Mouse (Mus musculus) neural tube, embryonic 14.5 days (tissue): ENCODE results near the gene Rela. TPM values are rescaled to one million over a fixed set of nuclear protein-coding genes. Genes with fewer than 3 reads are reported as not detected.

Experiments used
- ATAC-seq: fragments of 200-750 bp; cut with Nextera tagmentation; 2 replicates; pipeline ENCODE4 v1.8.0; 2017; ENCODE audit warnings: low read depth, mild to moderate bottlenecking, moderate TSS enrichment, moderate library complexity
- H3K27ac ChIP-seq: fragments of 300-500 bp; sonication (generic); 2 replicates; pipeline ENCODE4 v1.5.1; 2014; ENCODE audit warnings: low read depth, mild to moderate bottlenecking, control low read depth, low read length, moderate library complexity, mixed read lengths
- H3K27me3 ChIP-seq: fragments of 300-500 bp; sonication (generic); 2 replicates; pipeline ENCODE4 v1.6.1; 2014; ENCODE audit warnings: low read length; ENCODE audit not compliant: control insufficient read depth, insufficient read depth
- H3K36me3 ChIP-seq: fragments of 300-500 bp; sonication (generic); 2 replicates; pipeline ENCODE4 v1.6.1; 2014; ENCODE audit warnings: low read length, mixed read lengths; ENCODE audit not compliant: control insufficient read depth, insufficient read depth
- H3K4me1 ChIP-seq: fragments of 300-500 bp; sonication (generic); 2 replicates; pipeline ENCODE4 v1.6.1; 2014; ENCODE audit warnings: low read length; ENCODE audit not compliant: control insufficient read depth, insufficient read depth
- H3K4me2 ChIP-seq: fragments of 300-500 bp; sonication (generic); 2 replicates; pipeline ENCODE4 v1.6.1; 2014; ENCODE audit warnings: mild to moderate bottlenecking, low read depth, low read length, control low read depth
- H3K4me3 ChIP-seq: fragments of 300-500 bp; sonication (generic); 2 replicates; pipeline ENCODE4 v1.5.1; 2014; ENCODE audit warnings: low read depth, low read length, control low read depth, mixed read lengths
- H3K9ac ChIP-seq: fragments of 300-500 bp; sonication (generic); replicated peaks from 2 replicates; pipeline ENCODE4 v1.6.1; 2014; ENCODE audit warnings: low read depth, mild to moderate bottlenecking, control low read depth, low read length, mixed read lengths
- H3K9me3 ChIP-seq: fragments of 300-500 bp; sonication (generic); 2 replicates; pipeline ENCODE4 v1.6.1; 2016; ENCODE audit warnings: low read length; ENCODE audit not compliant: control insufficient read depth
- WGBS: fragments of 180-500 bp; shearing (Covaris S2); extraction: QIAGEN DNeasy Blood & Tissue Kit; methylation state at CpG from one replicate; pipeline ENCODE4 v1.1.7; 2014; 5-methylcytosine and 5-hydroxymethylcytosine counted together
- microRNA-seq: library from miRNA; unstranded; fragments of <30 nt; microRNA quantifications from one replicate; pipeline ENCODE4, GENCODE M21; 2016
- polyA plus RNA-seq: library from polyadenylated mRNA; unstranded; fragments of >200 nt; fragmentation: Nextera tagmentation; extraction: Ambion mirVana; gene quantifications from 2 replicates; pipeline ENCODE4 v1.2.1, GENCODE M21; 2014

Gene Rela
- polyA plus RNA-seq, 1 experiment from 2014 or later = 26.9 TPM

DNA sequence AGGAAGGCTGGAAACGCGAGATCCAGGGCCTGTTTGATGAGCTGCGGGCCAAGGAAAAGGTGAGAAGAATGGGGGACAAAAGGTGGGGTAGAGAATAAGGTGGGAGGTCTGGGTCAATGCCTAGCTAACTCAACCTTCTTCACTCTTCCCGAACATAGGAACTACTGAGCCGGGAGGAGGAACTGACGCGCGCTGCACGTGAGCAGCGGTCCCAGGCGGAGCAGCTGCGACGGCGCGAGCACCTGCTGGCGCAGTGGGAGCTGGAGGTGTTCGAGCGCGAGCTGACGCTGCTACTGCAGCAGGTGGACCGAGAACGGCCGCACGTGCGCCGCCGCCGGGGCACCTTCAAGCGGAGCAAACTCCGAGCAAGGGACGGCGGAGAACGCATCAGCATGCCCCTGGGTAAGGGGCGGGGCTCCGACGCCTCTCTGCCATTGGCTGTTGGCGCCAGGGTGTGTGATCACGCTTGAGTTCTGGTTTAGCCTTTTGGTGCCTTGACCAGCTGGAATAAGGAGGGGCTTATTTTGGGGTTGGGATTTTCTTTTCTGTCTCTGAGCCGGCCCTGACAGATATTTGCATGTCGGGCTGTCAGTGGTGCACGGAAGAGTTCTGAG, 58.7 kb downstream of the Rela start:
- peaks cover 54% of the 10 kb centered on the region for H3K36me3 ChIP-seq
- 9% methylated on average over 41 of the region's 41 CpGs for WGBS
- peaks cover 13% of the 10 kb centered on the region for H3K4me1 ChIP-seq
- H3K27me3 ChIP-seq = no peaks in the 10 kb centered on the region
- H3K4me3 ChIP-seq = peak overlapping the region; percentile 19
- H3K9me3 ChIP-seq = no peaks in the 10 kb centered on the region
- H3K4me2 ChIP-seq = peak overlapping the region; percentile 42
- no peak overlapping the region for H3K27ac ChIP-seq
- no peak for ATAC-seq
- H3K9ac ChIP-seq = 0 out of 2 replicates have a peak overlapping the region, but pooled peaks have one; percentile 21

Small RNA genes lying within 50 kb of the gene (microRNA-seq; reads per million reads assigned to microRNA genes)
- 1.1 reads per million for gene Mir6987

Other genes with a start within 250 kb of the Rela start
- 55.6 and 69.2 TPM in 2 replicates for gene Sart1, start 248.8 kb upstream of the Rela start, polyA plus RNA-seq
- gene Tsga10ip, start 235.0 kb upstream of the Rela start, polyA plus RNA-seq = not detected in 2 replicates
- 208 and 254 TPM in 2 replicates for gene Drap1, start 212.5 kb upstream of the Rela start, polyA plus RNA-seq
- 57.0 and 67.2 TPM in 2 replicates for gene AI837181, start 212.3 kb upstream of the Rela start, polyA plus RNA-seq
- not detected in 2 replicates for gene Fosl1, start 189.9 kb upstream of the Rela start, polyA plus RNA-seq
- 8.0 and 11.0 TPM in 2 replicates for gene Ccdc85b, start 179.6 kb upstream of the Rela start, polyA plus RNA-seq
- 169 and 179 TPM in 2 replicates for gene Fibp, start 176.9 kb upstream of the Rela start, polyA plus RNA-seq
- 4.2 and 4.4 TPM in 2 replicates for gene Ctsw, start 169.0 kb upstream of the Rela start, polyA plus RNA-seq
- 30.4 and 45.1 TPM in 2 replicates for gene Efemp2, start 163.5 kb upstream of the Rela start, polyA plus RNA-seq
- gene Mus81, start 149.1 kb upstream of the Rela start, polyA plus RNA-seq = 43.6 and 45.3 TPM in 2 replicates
- gene Cfl1, start 147.0 kb upstream of the Rela start, polyA plus RNA-seq = 3,473 and 3,739 TPM in 2 replicates
- gene 1700020D05Rik, start 133.7 kb upstream of the Rela start, polyA plus RNA-seq = 0.71 and 0.75 TPM in 2 replicates
- gene Snx32, start 126.9 kb upstream of the Rela start, polyA plus RNA-seq = 95.2 and 107 TPM in 2 replicates
- 0.14 TPM in 1 of 2 replicates, not detected in the other for gene Ovol1, start 76.8 kb upstream of the Rela start, polyA plus RNA-seq
- gene Ap5b1, start 69.5 kb upstream of the Rela start, polyA plus RNA-seq = 2.6 and 3.7 TPM in 2 replicates
- 49.8 and 51.7 TPM in 2 replicates for gene Rnaseh2c, start 35.6 kb upstream of the Rela start, polyA plus RNA-seq
- 45.6 and 47.3 TPM in 2 replicates for gene Kat5, start 27.2 kb upstream of the Rela start, polyA plus RNA-seq
- 7.7 and 12.6 TPM in 2 replicates for gene Sipa1, start 26.2 kb downstream of the Rela start, polyA plus RNA-seq
- gene Map3k11, start 51.3 kb downstream of the Rela start, polyA plus RNA-seq = 6.8 and 11.1 TPM in 2 replicates
- 34.4 and 34.5 TPM in 2 replicates for gene Pcnx3, start 51.4 kb downstream of the Rela start, polyA plus RNA-seq
- gene Kcnk7, start 66.9 kb downstream of the Rela start, polyA plus RNA-seq = not detected in 2 replicates
- 7.8 and 8.9 TPM in 2 replicates for gene Ehbp1l1, start 88.8 kb downstream of the Rela start, polyA plus RNA-seq
- 145 and 152 TPM in 2 replicates for gene Fam89b, start 92.2 kb downstream of the Rela start, polyA plus RNA-seq
- 14.0 and 25.7 TPM in 2 replicates for gene Ltbp3, start 103.4 kb downstream of the Rela start, polyA plus RNA-seq
- gene Scyl1, start 133.9 kb downstream of the Rela start, polyA plus RNA-seq = 78.5 and 78.6 TPM in 2 replicates
- gene Frmd8, start 237.8 kb downstream of the Rela start, polyA plus RNA-seq = 9.4 and 12.7 TPM in 2 replicates
- gene Slc25a45, start 240.3 kb downstream of the Rela start, polyA plus RNA-seq = 0.59 and 1.3 TPM in 2 replicates